Mouse (Mus musculus): ENCODE results near the gene Pls1. TPM values are rescaled to one million over a fixed set of nuclear protein-coding genes. Genes with fewer than 3 reads are reported as not detected.

Pls1 gene
- polyA plus RNA-seq (2015; fragmentation: Nextera tagmentation; extraction: Ambion mirVana): 3.1 and 5.1 TPM in 2 replicates

GRCm38 (mm10) chr9:95844825-95845460, at the start of gene Pls1:
TSS of gene Pls1 (minus strand) at chr9:95845311.
- no peaks in the 10 kb centered on the region for H3K9me3 ChIP-seq
- H3K27ac ChIP-seq (replicated peaks): no peak within 1 kb of the TSS
- H3K36me3 ChIP-seq: no peaks in the 10 kb centered on the region
- peaks cover 4% of the 10 kb centered on the region for H3K4me1 ChIP-seq (replicated peaks)
- H3K4me2 ChIP-seq: peak within 1 kb of the TSS; percentile 78
- peak within 1 kb of the TSS; percentile 72 for H3K9ac ChIP-seq
- WGBS: 2% methylated on average over 46 of the region's 46 CpGs
- H3K4me3 ChIP-seq: peak within 1 kb of the TSS; percentile 67
- H3K27me3 ChIP-seq: peaks cover 23% of the 10 kb centered on the region
- ATAC-seq (ENCODE audit: low read depth): peak; percentile 91

GRCm38 (mm10) chr9:95882751-95883150, 37.6 kb upstream of the Pls1 start:
- Histone ChIP-seq H3K9ac (no peak overlapping the region), H3K36me3 (peaks cover 40% of the 10 kb centered on the region), H3K4me2 (no peak overlapping the region), H3K27me3 (no peaks in the 10 kb centered on the region), H3K9me3 (no peaks in the 10 kb centered on the region), H3K27ac (replicated peaks) (no peak overlapping the region), H3K4me3 (no peak overlapping the region), H3K4me1 (replicated peaks) (no peaks in the 10 kb centered on the region)
- ATAC-seq (ENCODE audit: low read depth): no peak
- WGBS: 99% methylated on average over 2 of the region's 2 CpGs

- H3K9me3 ChIP-seq: no peaks in the 10 kb centered on the region
- no peak for ATAC-seq (ENCODE audit: low read depth)
Measured at GRCm38 (mm10) chr9:95878246-95878645, 33.1 kb upstream of the Pls1 start.

GRCm38 (mm10) chr9:95858027-95858570, 13.0 kb upstream of the Pls1 start:
- Histone ChIP-seq H3K4me1 (replicated peaks) (peaks cover 8% of the 10 kb centered on the region; the same call in 1 of the 2 replicates), H3K9ac (peak overlapping the region; percentile 80), H3K9me3 (no peaks in the 10 kb centered on the region), H3K4me3 (peak overlapping the region; percentile 87), H3K4me2 (peak overlapping the region; percentile 71), H3K36me3 (0 out of 2 replicates have a peak, but pooled peaks cover 10% of the 10 kb centered on the region), H3K27ac (replicated peaks) (peak overlapping the region; percentile 72), H3K27me3 (no peaks in the 10 kb centered on the region)
- WGBS: under 1% methylated on average over 31 of the region's 31 CpGs
- peak; percentile 59 for ATAC-seq (ENCODE audit: low read depth)

More at GRCm38 (mm10) chr9:95878246-95878645, 33.1 kb upstream of the Pls1 start:
- H3K4me2 ChIP-seq: no peak overlapping the region
- no peaks in the 10 kb centered on the region for H3K27me3 ChIP-seq
- peaks cover 40% of the 10 kb centered on the region for H3K36me3 ChIP-seq
- H3K4me3 ChIP-seq: no peak overlapping the region
- WGBS: 96% methylated on average over 5 of the region's 5 CpGs
- no peak overlapping the region for H3K27ac ChIP-seq (replicated peaks)
- no peaks in the 10 kb centered on the region for H3K4me1 ChIP-seq (replicated peaks)
- H3K9ac ChIP-seq: no peak overlapping the region

- 0 out of 2 replicates have a peak, but pooled peaks cover 4% of the 10 kb centered on the region for H3K36me3 ChIP-seq
- ATAC-seq (ENCODE audit: low read depth): peak; percentile 90
- WGBS: under 1% methylated on average over 69 of the region's 69 CpGs
Measured at GRCm38 (mm10) chr9:95857414-95858026, 12.4 kb upstream of the Pls1 start, which contains the start of gene Atr. TSS of gene Atr (plus strand) at chr9:95857597.

DNA sequence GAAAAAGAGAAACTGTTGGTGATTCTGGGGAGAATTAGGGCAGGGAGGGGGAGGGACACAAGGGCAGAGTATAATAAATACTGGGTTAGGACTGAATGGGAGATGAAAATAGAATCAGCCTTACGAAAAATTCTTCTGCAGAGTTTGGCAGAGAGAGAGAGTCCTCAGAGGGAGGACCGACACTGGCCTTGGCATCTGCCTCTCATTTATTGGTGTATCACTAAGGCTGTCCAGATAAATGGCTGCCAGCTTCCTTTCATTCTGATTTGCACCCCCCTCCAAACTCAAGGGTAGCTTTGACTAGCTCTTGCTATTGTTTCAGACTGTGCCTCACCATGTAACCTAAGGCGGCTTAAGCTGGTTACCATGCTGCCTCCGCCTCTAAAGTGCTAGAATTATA, 10.9 kb upstream of the Pls1 start:
- Histone ChIP-seq H3K9me3 (no peaks in the 10 kb centered on the region), H3K4me2 (no peak overlapping the region), H3K9ac (no peak overlapping the region), H3K36me3 (no peaks in the 10 kb centered on the region), H3K27me3 (no peaks in the 10 kb centered on the region), H3K4me3 (no peak overlapping the region), H3K27ac (replicated peaks) (no peak overlapping the region), H3K4me1 (replicated peaks) (peaks cover 8% of the 10 kb centered on the region; the same call in 1 of the 2 replicates)
- ATAC-seq (ENCODE audit: low read depth): no peak
- WGBS: 93% methylated on average over 4 of the region's 4 CpGs

More at GRCm38 (mm10) chr9:95857414-95858026, 12.4 kb upstream of the Pls1 start, which contains the start of gene Atr:
- Histone ChIP-seq H3K4me2 (peak within 1 kb of the TSS; percentile 71), H3K4me3 (peak within 1 kb of the TSS; percentile 87), H3K27me3 (no peaks in the 10 kb centered on the region), H3K9ac (peak within 1 kb of the TSS; percentile 80), H3K4me1 (replicated peaks) (peaks cover 8% of the 10 kb centered on the region; the same call in 1 of the 2 replicates), H3K27ac (replicated peaks) (peak within 1 kb of the TSS; percentile 72), H3K9me3 (no peaks in the 10 kb centered on the region)

- H3K9ac ChIP-seq: no peak overlapping the region
- H3K4me3 ChIP-seq: no peak overlapping the region
- no peaks in the 10 kb centered on the region for H3K36me3 ChIP-seq
- H3K27me3 ChIP-seq: no peaks in the 10 kb centered on the region
- no peaks in the 10 kb centered on the region for H3K9me3 ChIP-seq
- H3K4me1 ChIP-seq (replicated peaks): peaks cover 8% of the 10 kb centered on the region; the same call in 1 of the 2 replicates
- H3K4me2 ChIP-seq: no peak overlapping the region
- no peak overlapping the region for H3K27ac ChIP-seq (replicated peaks)
- WGBS: 45% methylated on average over 2 of the region's 2 CpGs
- ATAC-seq (ENCODE audit: low read depth): no peak
Measured at GRCm38 (mm10) chr9:95854891-95855290, 9.8 kb upstream of the Pls1 start.

- no peak overlapping the region for H3K4me3 ChIP-seq
- H3K36me3 ChIP-seq: no peaks in the 10 kb centered on the region
- H3K27ac ChIP-seq (replicated peaks): no peak overlapping the region
- H3K4me2 ChIP-seq: no peak overlapping the region
- 0 out of 2 replicates have a peak, but pooled peaks cover 4% of the 10 kb centered on the region for H3K4me1 ChIP-seq (replicated peaks)
- WGBS: 24% methylated on average over 4 of the region's 4 CpGs
- H3K9ac ChIP-seq: no peak overlapping the region
- ATAC-seq (ENCODE audit: low read depth): no peak
- no peaks in the 10 kb centered on the region for H3K27me3 ChIP-seq
- no peaks in the 10 kb centered on the region for H3K9me3 ChIP-seq
Measured at GRCm38 (mm10) chr9:95852896-95853295, 7.8 kb upstream of the Pls1 start.

GRCm38 (mm10) chr9:95851671-95852070, 6.6 kb upstream of the Pls1 start:
- Histone ChIP-seq H3K4me1 (replicated peaks) (no peaks in the 10 kb centered on the region), H3K27ac (replicated peaks) (no peak overlapping the region), H3K36me3 (no peaks in the 10 kb centered on the region), H3K4me2 (no peak overlapping the region), H3K9ac (no peak overlapping the region; the same call in 1 of the 2 replicates), H3K4me3 (no peak overlapping the region), H3K27me3 (no peaks in the 10 kb centered on the region), H3K9me3 (no peaks in the 10 kb centered on the region)
- 67% methylated on average over 11 of the region's 11 CpGs for WGBS
- ATAC-seq (ENCODE audit: low read depth): no peak

DNA sequence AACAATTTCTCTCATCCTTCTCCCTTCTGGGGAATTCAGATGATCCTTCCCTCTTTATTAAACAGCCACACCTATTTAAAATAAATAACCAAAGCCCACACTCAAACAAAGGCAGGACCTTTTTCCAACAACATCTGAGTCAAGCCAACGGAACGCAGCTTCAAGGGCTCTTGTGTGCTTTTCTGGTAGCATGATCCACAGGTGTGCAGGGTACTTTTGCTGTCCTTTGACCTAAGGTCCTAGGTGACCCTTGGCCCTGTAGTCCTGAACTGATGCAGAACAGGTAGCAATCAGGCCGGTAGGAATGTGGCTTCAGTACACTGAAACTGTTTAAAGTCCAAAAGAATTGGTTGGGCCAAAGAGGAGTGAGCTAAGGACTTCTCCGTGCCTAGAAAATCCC, 600 bp upstream of the Pls1 start:
- Histone ChIP-seq H3K27ac (replicated peaks) (no peak overlapping the region), H3K9me3 (no peaks in the 10 kb centered on the region), H3K27me3 (peaks cover 23% of the 10 kb centered on the region), H3K4me1 (replicated peaks) (peaks cover 4% of the 10 kb centered on the region), H3K4me3 (no peak overlapping the region), H3K4me2 (peak overlapping the region; percentile 78), H3K9ac (no peak overlapping the region), H3K36me3 (no peaks in the 10 kb centered on the region)
- ATAC-seq (ENCODE audit: low read depth): no peak
- 76% methylated on average over 4 of the region's 4 CpGs for WGBS

GRCm38 (mm10) chr9:95839424-95839823, 5.7 kb downstream of the Pls1 start:
- Histone ChIP-seq H3K27ac (replicated peaks) (no peak overlapping the region), H3K9me3 (no peaks in the 10 kb centered on the region), H3K9ac (no peak overlapping the region), H3K36me3 (no peaks in the 10 kb centered on the region), H3K4me2 (no peak overlapping the region), H3K4me1 (replicated peaks) (peaks cover under 1% of the 10 kb centered on the region), H3K27me3 (peaks cover 14% of the 10 kb centered on the region), H3K4me3 (no peak overlapping the region)
- no peak for ATAC-seq (ENCODE audit: low read depth)
- WGBS: 92% methylated on average over 3 of the region's 3 CpGs

DNA sequence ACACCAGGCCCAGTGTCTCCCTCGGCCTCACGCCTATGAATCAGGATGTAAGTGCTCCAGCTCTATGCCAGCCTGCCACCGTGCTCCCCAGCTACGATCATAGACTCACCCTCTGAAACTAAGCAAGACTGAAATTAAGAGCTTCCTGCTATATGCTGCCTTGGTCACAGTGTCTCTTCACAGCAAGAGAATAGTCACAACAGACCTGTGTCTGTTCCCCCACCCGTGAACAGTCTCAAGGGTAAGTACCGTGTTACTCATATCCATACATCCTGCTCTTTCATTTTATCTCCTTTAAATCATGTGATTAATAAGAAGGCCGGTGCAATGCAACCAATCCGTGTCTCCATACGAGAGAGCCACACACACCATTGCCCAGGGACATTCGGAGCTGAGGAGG, 9.4 kb downstream of the Pls1 start:
- no peaks in the 10 kb centered on the region for H3K27me3 ChIP-seq
- no peak overlapping the region for H3K27ac ChIP-seq (replicated peaks)
- ATAC-seq (ENCODE audit: low read depth): no peak
- H3K9ac ChIP-seq: no peak overlapping the region
- WGBS: 89% methylated on average over 10 of the region's 10 CpGs
- H3K4me2 ChIP-seq: no peak overlapping the region
- no peaks in the 10 kb centered on the region for H3K9me3 ChIP-seq
- no peaks in the 10 kb centered on the region for H3K36me3 ChIP-seq
- H3K4me1 ChIP-seq (replicated peaks): no peaks in the 10 kb centered on the region
- H3K4me3 ChIP-seq: no peak overlapping the region

Measured in neural tube, embryonic 13.5 days (tissue).